Mouse (Mus musculus): Measurements from ENCODE around the gene Cap2. TPM values are rescaled to one million over a fixed set of nuclear protein-coding genes. Genes with fewer than 3 reads are reported as not detected.

Cap2 gene
- polyA plus RNA-seq (2014; fragmentation: Illumina TruSeq; extraction: RNeasy Lipid Tissue Mini Kit (QIAGEN cat#74804); ENCODE audit: low read depth, low replicate concordance) = 8.4 TPM

GRCm38 (mm10) chr13:46501800-46502389 lies at the start of gene Cap2:
TSS of gene Cap2 (plus strand) at chr13:46501848.

GRCm38 (mm10) chr13:46669048-46669619 lies 167.5 kb downstream of the Cap2 start, which contains the start of gene Fam8a1:
TSS of gene Fam8a1 (plus strand) at chr13:46669522.

Other genes starting within 250 kb of the Cap2 start
- gene Stmnd1, start 228.1 kb upstream of the Cap2 start, polyA plus RNA-seq (2014; fragmentation: Illumina TruSeq; extraction: RNeasy Lipid Tissue Mini Kit (QIAGEN cat#74804); ENCODE audit: low read depth, low replicate concordance) = not detected
- gene Rbm24, start 83.4 kb upstream of the Cap2 start, polyA plus RNA-seq (2014; fragmentation: Illumina TruSeq; extraction: RNeasy Lipid Tissue Mini Kit (QIAGEN cat#74804); ENCODE audit: low read depth, low replicate concordance) = 8.7 TPM
- gene Fam8a1, start 167.7 kb downstream of the Cap2 start, polyA plus RNA-seq (2014; fragmentation: Illumina TruSeq; extraction: RNeasy Lipid Tissue Mini Kit (QIAGEN cat#74804); ENCODE audit: low read depth, low replicate concordance) = 219 TPM
- gene Nup153, start 226.1 kb downstream of the Cap2 start, polyA plus RNA-seq (2014; fragmentation: Illumina TruSeq; extraction: RNeasy Lipid Tissue Mini Kit (QIAGEN cat#74804); ENCODE audit: low read depth, low replicate concordance) = 137 TPM

Measured in adrenal gland, adult 10 weeks (tissue).